Mouse (Mus musculus) forebrain, embryonic 11.5 days (tissue): ENCODE results near the gene Zcchc8. TPM values are rescaled to one million over a fixed set of nuclear protein-coding genes. Genes with fewer than 3 reads are reported as not detected.
A peak's percentile ranks its signal among the peaks of the same experiment; 100 is the strongest.
"Not testable (repeated sequence)": the region's sequence is repeated elsewhere in the genome, so short reads cannot be mapped to it uniquely, and the experiment has no call there.

Source experiments
- ATAC-seq: fragments of 200-750 bp; cut with Nextera tagmentation; replicated peaks from 2 replicates; pipeline ENCODE4 v1.8.0; 2017; ENCODE audit warnings: moderate TSS enrichment; ENCODE audit not compliant: low FRiP score
- DNase-seq: peaks from one replicate; pipeline ENCODE4 v3.0.0-alpha.2; 2017; ENCODE audit warnings: low spot score
- H3K27ac ChIP-seq: fragments of 300-500 bp; sonication (generic); 2 replicates; pipeline ENCODE4 v1.5.1; 2014; ENCODE audit warnings: low read depth, low read length
- H3K27me3 ChIP-seq: fragments of 300-500 bp; sonication (generic); 2 replicates; pipeline ENCODE4 v1.6.1; 2014; ENCODE audit warnings: mild to moderate bottlenecking, low read length, mixed read lengths; ENCODE audit not compliant: control insufficient read depth, insufficient read depth
- H3K36me3 ChIP-seq: fragments of 300-500 bp; sonication (generic); 2 replicates; pipeline ENCODE4 v1.6.1; 2014; ENCODE audit warnings: mild to moderate bottlenecking, low read length, moderate library complexity, mixed read lengths; ENCODE audit not compliant: control insufficient read depth, insufficient read depth
- H3K4me1 ChIP-seq: fragments of 300-500 bp; sonication (generic); replicated peaks from 2 replicates; pipeline ENCODE4 v1.6.1; 2014; ENCODE audit warnings: low read length, mixed read lengths; ENCODE audit not compliant: control insufficient read depth, insufficient read depth
- H3K4me2 ChIP-seq: fragments of 300-500 bp; sonication (generic); 2 replicates; pipeline ENCODE4 v1.6.1; 2014; ENCODE audit warnings: low read depth, mild to moderate bottlenecking, low read length, moderate library complexity, mixed read lengths; ENCODE audit not compliant: severe bottlenecking
- H3K4me3 ChIP-seq: fragments of 300-500 bp; sonication (generic); 2 replicates; pipeline ENCODE4 v1.5.1; 2014; ENCODE audit warnings: low read depth, low read length
- H3K9ac ChIP-seq: fragments of 300-500 bp; sonication (generic); 2 replicates; pipeline ENCODE4 v1.6.1; 2014; ENCODE audit warnings: low read length
- H3K9me3 ChIP-seq: fragments of 300-500 bp; sonication (generic); 2 replicates; pipeline ENCODE4 v1.6.1; 2016; ENCODE audit warnings: low read length, mixed read lengths; ENCODE audit not compliant: control insufficient read depth
- WGBS: fragments of 180-500 bp; shearing (Covaris S2); extraction: QIAGEN DNeasy Blood & Tissue Kit; methylation state at CpG from one replicate; pipeline ENCODE4 v1.1.7; 2014; 5-methylcytosine and 5-hydroxymethylcytosine counted together
- polyA plus RNA-seq: library from polyadenylated mRNA; unstranded; fragments of >200 nt; fragmentation: Nextera tagmentation; extraction: Ambion mirVana; gene quantifications from 2 replicates; pipeline ENCODE4 v1.2.1, GENCODE M21; 2014

The Zcchc8 gene
- 106 and 109 TPM in 2 replicates for polyA plus RNA-seq

DNA sequence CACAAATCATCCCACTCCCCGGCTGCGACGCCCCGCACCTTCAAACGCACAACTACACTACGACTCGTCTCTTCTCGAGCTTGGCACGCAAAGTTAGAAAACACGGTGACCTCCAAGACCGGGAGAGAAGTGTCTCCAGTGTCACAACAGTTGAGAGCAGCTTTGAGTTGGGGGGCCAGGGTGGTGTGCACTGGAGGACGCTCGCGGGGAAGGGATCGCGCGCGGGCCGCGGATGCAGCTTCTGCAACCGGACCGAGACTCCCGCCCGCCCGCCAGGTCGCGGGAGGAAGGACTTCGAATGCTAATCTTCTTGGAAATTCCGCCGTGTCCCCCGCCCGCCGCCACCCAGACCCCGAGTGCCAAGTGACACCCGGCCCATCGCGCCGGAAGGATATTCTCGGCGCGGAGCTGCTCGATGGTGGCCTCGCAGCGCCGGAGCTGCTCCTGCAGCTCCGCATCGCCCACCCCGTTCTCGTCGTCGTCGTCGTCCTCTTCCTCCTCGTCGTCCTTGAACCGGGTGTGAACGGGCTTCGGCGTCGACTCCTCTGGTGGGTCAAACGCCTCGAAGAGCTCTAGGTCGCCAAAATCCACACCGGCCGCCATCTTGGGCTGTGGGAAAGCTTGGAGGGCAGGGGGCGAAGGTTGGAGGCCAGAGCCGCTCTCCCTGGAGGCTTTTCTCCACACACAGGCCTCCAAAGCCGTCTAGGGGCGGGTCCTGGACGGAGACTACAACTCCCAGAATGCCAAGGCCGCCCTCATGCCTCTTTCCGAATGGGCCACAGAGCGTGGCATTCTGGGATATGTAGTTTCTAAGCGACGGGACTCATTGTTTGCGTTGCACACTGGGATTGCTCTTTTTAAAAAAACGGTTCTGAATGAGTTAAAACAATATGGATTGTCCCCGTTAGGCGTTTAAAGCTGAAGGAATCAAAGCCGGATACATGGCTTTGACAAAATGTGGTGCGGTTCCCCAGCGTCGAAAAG lies at the start of gene Zcchc8:
TSS of gene Zcchc8 (minus strand) at position 773 of the 984 bp plus-strand sequence.
- Histone ChIP-seq H3K27ac (peak within 1 kb of the TSS; percentile 67; the same call in 1 of the 2 replicates), H3K27me3 (no peaks in the 10 kb centered on the region), H3K36me3 (no peaks in the 10 kb centered on the region; the same call in 1 of the 2 replicates), H3K4me2 (peak within 1 kb of the TSS; percentile 67), H3K4me3 (peak within 1 kb of the TSS; percentile 93), H3K4me1 (no peaks in the 10 kb centered on the region; the same call in 1 of the 2 replicates), H3K9me3 (no peaks in the 10 kb centered on the region), H3K9ac (peak within 1 kb of the TSS; percentile 91)
- WGBS: under 1% methylated on average over 77 of the region's 83 CpGs
- ATAC-seq (peak; percentile 100), DNase-seq (peak; percentile 97)

DNA sequence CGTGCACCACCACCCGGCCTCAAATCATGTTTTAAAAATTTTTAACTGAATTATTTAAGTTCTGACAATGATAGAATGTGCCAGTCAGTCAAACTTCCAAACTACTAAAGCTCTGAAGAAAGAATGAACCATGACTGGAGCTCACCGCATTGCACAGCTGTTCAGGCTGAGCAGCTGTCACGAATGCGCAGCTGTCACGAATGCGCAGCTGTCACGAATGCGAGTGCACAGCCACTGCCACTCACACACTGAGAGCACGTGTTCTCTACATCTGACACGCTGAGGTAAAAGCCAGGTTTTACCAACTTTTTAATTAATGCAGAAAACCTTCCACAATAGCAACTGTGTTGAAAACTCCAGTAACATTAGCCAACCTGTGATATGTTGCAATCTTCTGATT lies 45.6 kb upstream of the Zcchc8 start:
- not testable (repeated sequence) for DNase-seq, H3K4me2 ChIP-seq, H3K9me3 ChIP-seq, H3K4me3 ChIP-seq, H3K36me3 ChIP-seq, H3K27ac ChIP-seq, ATAC-seq, H3K9ac ChIP-seq, H3K4me1 ChIP-seq, H3K27me3 ChIP-seq
- WGBS: 94% methylated on average over 11 of the region's 11 CpGs

DNA sequence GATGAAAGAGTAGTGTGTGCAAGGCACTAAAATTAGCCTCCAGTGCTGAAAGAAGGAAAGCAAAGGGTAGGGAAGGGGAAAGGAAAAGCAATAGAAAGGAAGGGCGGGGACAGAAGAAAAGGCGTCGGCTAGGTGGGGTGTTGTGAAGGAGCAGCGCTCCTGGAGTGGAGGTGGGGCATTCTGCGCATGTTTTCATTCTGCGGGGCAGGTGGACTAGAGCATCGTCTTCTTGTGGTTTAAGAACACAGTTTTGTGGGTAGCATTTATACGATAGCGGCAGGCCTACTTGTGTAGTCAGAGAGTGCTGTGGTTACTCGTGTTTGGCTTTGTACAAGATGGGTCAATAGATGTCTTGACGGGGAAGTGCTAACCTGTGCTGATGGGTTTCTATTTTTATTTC lies 44.6 kb upstream of the Zcchc8 start:
- no peak overlapping the region for H3K9ac ChIP-seq
- DNase-seq: no peak
- H3K27me3 ChIP-seq: no peaks in the 10 kb centered on the region
- no peaks in the 10 kb centered on the region for H3K9me3 ChIP-seq
- H3K4me3 ChIP-seq: no peak overlapping the region
- no peak overlapping the region for H3K4me2 ChIP-seq
- H3K27ac ChIP-seq: no peak overlapping the region
- no peaks in the 10 kb centered on the region for H3K4me1 ChIP-seq
- WGBS: 98% methylated on average over 11 of the region's 11 CpGs
- no peak for ATAC-seq
- H3K36me3 ChIP-seq: peaks cover 2% of the 10 kb centered on the region; the same call in 1 of the 2 replicates

DNA sequence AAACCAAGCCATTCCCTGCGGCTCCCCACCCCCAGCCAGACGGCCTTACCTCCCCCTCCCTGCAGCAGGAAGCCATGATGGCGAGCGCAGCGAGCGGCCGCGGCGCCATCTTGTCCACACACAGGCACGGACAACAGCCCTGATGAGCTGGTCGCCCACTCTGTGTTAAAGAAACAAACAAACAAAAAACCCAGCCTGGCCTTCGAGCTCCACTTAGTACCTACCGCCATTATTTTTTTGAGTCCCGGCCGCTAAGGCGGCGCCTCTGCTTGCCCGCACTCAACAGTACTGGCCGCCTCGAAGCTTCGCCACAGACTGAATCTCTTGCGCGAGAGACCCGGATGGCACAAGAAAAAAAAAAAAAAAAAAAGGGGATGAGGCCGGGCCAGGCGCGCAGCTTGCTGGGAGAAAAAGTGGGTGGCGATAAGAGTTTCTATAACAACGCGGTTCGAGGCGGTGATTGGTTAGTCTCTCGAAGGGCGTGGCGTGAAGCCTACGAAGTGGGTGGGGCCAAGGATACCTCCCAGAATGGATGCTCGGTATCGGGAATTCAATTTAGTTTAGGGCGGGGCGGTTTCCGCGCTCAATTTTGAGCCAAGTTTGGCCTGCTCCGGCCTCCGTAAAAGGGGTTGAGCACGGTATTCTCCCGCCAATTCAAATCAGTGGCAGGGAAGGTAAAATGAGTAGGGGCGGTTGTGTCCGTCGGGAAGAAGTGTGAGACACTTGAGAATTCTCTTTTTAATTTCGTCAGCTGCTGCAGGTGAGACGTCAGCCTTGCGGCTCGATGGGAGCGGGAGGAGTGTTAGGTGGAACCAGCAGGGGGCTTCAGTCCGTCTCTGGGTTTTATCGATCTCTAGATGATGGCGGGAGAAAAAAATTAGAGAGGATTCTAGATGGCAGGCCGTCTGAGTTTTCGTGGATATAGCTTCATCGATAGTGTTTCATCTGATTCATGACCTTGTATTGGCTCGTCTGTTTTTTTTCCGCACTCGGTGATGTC lies 28.5 kb upstream of the Zcchc8 start, which contains the start of the genes Rsrc2 and Kntc1:
TSS of gene Rsrc2 (minus strand) at position 350 of the 1,000 bp plus-strand sequence.
TSS of gene Kntc1 (plus strand) at position 652 of the 1,000 bp plus-strand sequence.
- ATAC-seq: peak; percentile 98
- Histone ChIP-seq H3K9ac (peak within 1 kb of the TSS; percentile 78), H3K4me1 (peaks cover 10% of the 10 kb centered on the region; the same call in 1 of the 2 replicates), H3K27ac (peak within 1 kb of the TSS; percentile 97), H3K4me3 (peak within 1 kb of the TSS; percentile 76), H3K27me3 (no peaks in the 10 kb centered on the region), H3K36me3 (peaks cover 5% of the 10 kb centered on the region), H3K4me2 (peak within 1 kb of the TSS; percentile 77), H3K9me3 (no peaks in the 10 kb centered on the region)
- peak; percentile 98 for DNase-seq
- under 1% methylated on average over 63 of the region's 63 CpGs for WGBS

DNA sequence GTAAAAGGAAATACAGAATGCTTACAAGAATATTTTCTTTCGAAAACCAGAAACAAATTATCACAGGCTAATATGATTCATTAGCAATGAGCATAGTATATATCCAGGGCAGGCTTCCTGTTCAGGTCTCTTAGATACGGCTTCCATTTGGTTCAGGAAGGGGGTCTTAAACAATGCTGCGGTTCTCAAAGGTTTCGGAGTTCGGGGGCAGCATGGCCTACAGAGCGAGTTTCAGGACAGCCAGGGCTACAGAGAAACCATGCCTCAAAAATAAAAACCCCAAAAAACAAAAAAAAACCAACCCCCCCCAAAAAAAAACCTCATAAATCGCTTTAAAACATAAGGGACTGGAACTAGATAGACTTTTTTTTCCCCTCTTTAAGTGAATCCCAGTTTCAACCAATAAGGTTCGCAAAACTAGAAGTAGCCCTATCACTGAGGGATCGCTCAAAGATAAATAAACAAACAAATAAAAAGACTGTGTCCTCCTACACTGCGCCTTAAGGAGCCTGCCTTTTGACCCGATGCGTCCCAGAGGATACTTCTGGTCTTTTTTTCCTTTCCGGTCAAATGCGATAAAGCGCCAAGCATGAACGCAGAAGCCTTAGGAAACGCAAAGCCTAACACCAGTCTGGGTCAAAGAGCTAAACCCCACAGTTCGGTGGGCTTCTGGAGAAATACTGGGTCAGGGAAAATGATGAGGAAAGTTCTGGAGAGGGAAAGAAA lies 27.6 kb upstream of the Zcchc8 start:
- Histone ChIP-seq H3K4me1 (peaks cover 10% of the 10 kb centered on the region; the same call in 1 of the 2 replicates), H3K27me3 (no peaks in the 10 kb centered on the region), H3K4me2 (peak overlapping the region; percentile 77), H3K27ac (peak overlapping the region; percentile 97), H3K4me3 (peak overlapping the region; percentile 76), H3K9ac (peak overlapping the region; percentile 78), H3K36me3 (peaks cover 12% of the 10 kb centered on the region), H3K9me3 (no peaks in the 10 kb centered on the region)
- DNase-seq (no peak), ATAC-seq (no peak; the same call in 1 of the 2 replicates)
- WGBS: under 1% methylated on average over 18 of the region's 18 CpGs

DNA sequence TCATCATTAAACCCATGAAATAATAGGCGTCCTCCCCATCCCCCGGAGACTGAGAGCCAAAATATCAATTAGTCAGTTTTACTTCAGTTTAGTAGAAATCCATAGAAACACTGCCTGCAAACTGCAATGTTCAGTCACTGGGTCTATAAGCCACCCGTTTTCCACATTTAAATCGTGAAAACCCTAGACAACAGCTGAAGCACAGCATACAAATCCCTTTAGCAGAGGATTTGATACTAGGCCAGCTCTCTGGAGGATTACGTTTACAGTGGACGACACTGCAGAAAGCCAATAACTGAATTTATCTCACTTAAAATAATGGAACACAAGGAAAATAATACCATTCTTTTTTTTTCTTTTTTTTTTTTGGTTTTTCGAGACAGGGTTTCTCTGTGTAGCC lies 26.7 kb upstream of the Zcchc8 start:
- DNase-seq (no peak), ATAC-seq (no peak)
- H3K4me2 ChIP-seq: peak overlapping the region; percentile 77
- no peak overlapping the region for H3K27ac ChIP-seq
- H3K9me3 ChIP-seq: no peaks in the 10 kb centered on the region
- peak overlapping the region; percentile 52 for H3K9ac ChIP-seq
- H3K27me3 ChIP-seq: no peaks in the 10 kb centered on the region
- peaks cover 12% of the 10 kb centered on the region for H3K36me3 ChIP-seq
- H3K4me3 ChIP-seq: peak overlapping the region; percentile 76
- peaks cover 10% of the 10 kb centered on the region; the same call in 1 of the 2 replicates for H3K4me1 ChIP-seq
- 39% methylated on average over 7 of the region's 7 CpGs for WGBS

DNA sequence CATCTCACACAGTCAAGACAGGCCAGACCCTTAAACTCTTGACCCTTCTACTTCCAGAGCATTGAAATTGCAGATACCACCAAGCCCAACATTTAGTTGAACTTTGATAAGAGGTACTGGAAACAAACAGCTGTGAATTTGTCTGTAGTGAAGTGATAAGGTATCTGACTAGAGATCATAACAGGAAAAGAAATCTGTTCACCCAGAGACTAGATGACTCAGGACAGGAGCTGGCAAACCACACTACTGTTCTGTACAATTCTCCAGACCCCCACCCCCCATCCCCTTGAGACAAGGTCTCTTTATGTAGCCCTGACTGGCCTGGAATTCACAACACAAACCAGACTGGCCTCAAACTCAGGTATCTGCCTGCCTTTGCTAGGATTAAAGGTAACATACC lies 25.4 kb upstream of the Zcchc8 start:
- no peak for ATAC-seq
- H3K36me3 ChIP-seq: peaks cover 12% of the 10 kb centered on the region
- no peak overlapping the region for H3K27ac ChIP-seq
- H3K27me3 ChIP-seq: no peaks in the 10 kb centered on the region
- H3K9me3 ChIP-seq: no peaks in the 10 kb centered on the region
- H3K4me3 ChIP-seq: no peak overlapping the region
- H3K9ac ChIP-seq: no peak overlapping the region
- H3K4me2 ChIP-seq: peak overlapping the region; percentile 5; the same call in 1 of the 2 replicates
- DNase-seq: no peak
- peaks cover 8% of the 10 kb centered on the region; the same call in 1 of the 2 replicates for H3K4me1 ChIP-seq
